Mouse (Mus musculus): ENCODE measurements around the gene Adamts1.

Gene Adamts1

GRCm38 (mm10) chr16:85765697-85766096, 37.2 kb downstream of the Adamts1 start:
- no peak for DNase-seq (ENCODE audit: low spot score in 2 of 2)

- DNase-seq (ENCODE audit: low spot score in 2 of 2): no peak
Observed at GRCm38 (mm10) chr16:85765167-85765566, 37.7 kb downstream of the Adamts1 start.

GRCm38 (mm10) chr16:85762052-85762665, 40.8 kb downstream of the Adamts1 start:
- DNase-seq (ENCODE audit: low spot score in 2 of 2): no peak

- DNase-seq (ENCODE audit: low spot score in 2 of 2): no peak
Observed at GRCm38 (mm10) chr16:85760961-85761580, 41.8 kb downstream of the Adamts1 start.

- DNase-seq (ENCODE audit: low spot score in 2 of 2): peak; percentile 8 to 10
Observed at GRCm38 (mm10) chr16:85756101-85756819, 46.7 kb downstream of the Adamts1 start.

- no peak for DNase-seq (ENCODE audit: low spot score in 2 of 2)
Observed at GRCm38 (mm10) chr16:85749335-85749734, 53.6 kb downstream of the Adamts1 start.

GRCm38 (mm10) chr16:85747589-85748360, 55.1 kb downstream of the Adamts1 start:
- DNase-seq (ENCODE audit: low spot score in 2 of 2): peak in 1 of 2 experiments; percentile 12

- no peak for DNase-seq (ENCODE audit: low spot score in 2 of 2)
Observed at GRCm38 (mm10) chr16:85746386-85746785, 56.5 kb downstream of the Adamts1 start.

Data from frontal cortex, postnatal 10 days (tissue).